Mouse (Mus musculus) adrenal gland, adult 18-20 months (tissue): ENCODE measurements around the gene Primpol. TPM values are rescaled to one million over a fixed set of nuclear protein-coding genes. Genes with fewer than 3 reads are reported as not detected.

ENCODE experiments used
- DNase-seq, 2 experiments: peaks; one replicate each; pipeline ENCODE4 v3.0.0; 2021 to 2022; ENCODE audit warnings: low spot score in 2 of 2
- long read RNA-seq, 2 experiments: library from polyadenylated mRNA; stranded (forward); transcript quantifications; one replicate each; pipeline ENCODE4 v2.0.0; 2021
- total RNA-seq, 2 experiments: library from RNA; stranded (reverse); gene quantifications; 1 replicate in 1 of 2; 2 replicates in 1 of 2; pipeline ENCODE4 v1.2.3; 2021

Primpol gene
- 10 to 100 TPM in 1 of 2 experiments, 1 to 10 TPM in 1; 8.6 to 12.0 TPM for total RNA-seq
- long read RNA-seq, experiment 1, partial matches to known transcripts, result 0 of 1 reads
- long read RNA-seq, experiment 1, other reads (novel, unspliced or antisense), result 0 of 1 reads
- long read RNA-seq, experiment 2, partial matches to known transcripts, result 1 of 8 reads
- long read RNA-seq, experiment 2, other reads (novel, unspliced or antisense), result 2 of 8 reads

DNA sequence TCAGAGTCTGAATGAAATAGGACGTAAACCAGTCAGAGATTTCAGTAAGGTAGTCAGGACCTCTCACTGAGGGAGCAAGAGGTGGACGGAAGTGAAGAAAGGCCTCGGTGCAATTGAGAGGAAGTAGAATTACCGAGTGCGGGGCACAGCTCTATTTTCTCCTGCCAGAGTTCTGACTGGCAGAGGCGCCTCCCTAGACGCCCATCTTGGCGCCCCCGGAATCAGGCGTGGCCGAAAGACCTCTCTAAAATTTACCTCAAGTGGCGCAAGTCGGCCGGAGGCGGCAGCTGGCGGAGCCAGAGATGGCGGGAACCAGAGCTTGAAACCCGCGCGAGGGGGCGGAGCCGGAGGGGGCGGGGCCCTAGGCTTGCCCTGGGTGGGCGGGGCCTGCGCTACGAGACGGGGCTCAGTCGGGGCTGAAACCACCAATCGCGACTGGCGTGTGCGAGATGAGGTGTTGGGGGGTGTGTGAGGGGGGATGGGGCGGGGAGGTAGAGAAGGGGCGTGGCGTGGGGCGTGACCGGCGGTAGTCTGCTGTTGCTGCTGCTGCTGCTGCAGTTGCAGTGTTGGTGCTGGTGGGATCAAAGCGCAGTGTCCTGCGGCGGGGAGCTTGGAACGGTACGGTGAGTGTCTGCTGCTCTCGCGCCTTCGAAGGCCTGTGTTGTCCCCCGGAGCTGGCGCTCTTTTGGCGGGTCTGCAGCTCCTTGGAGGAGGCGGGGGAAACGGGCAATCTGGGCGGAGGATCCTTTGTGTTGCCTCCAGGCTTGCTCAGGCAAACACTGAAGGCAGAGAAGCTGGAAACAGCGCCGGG is at the start of gene Primpol, which contains the start of gene Casp3:
Gene Primpol, minus strand, starts transcription at position 334 of the 811 bp plus-strand sequence.
Gene Casp3, plus strand, starts transcription at position 413 of the 811 bp plus-strand sequence.
- peak; percentile 95 to 96 for DNase-seq

DNA sequence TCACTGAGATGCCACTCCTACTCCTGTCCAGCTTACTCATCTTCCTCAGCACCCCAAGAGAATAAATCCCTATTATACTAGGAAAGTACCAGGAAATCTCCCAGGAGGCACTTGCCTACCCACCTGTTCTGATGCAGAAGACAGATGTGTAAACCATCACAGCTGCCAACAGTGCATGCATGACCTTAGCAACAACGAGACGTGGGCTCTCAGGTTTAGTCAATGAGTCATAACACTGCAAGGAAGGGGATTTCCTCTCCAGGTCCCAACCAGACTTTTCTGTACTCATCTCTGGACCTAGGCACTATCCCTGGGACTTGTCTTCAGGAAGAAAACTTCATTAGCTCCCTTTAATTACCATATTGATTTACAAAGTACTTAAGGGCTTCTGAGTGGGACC is 38.9 kb upstream of the Primpol start:
- DNase-seq, result no peak

DNA sequence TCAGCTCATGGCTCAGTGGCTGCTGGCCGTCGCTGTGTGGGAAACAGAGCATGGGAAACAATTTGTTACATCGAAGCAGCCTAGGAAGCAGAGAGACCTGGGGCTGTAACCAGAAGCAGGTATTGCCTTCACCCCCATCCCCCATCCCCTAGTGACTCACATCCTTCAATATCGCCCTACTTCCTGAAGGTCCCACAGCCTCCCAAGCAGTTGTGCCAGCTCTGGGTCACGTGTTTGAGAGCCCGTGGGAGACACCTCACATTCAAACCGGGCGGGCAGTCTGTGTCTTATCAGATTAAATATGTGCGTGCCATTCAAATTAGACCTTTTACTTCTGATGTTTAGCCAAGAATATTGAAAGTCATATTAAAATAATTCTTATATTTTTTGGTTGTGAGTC is 34.9 kb upstream of the Primpol start:
- DNase-seq, result peak; percentile 29 to 35

DNA sequence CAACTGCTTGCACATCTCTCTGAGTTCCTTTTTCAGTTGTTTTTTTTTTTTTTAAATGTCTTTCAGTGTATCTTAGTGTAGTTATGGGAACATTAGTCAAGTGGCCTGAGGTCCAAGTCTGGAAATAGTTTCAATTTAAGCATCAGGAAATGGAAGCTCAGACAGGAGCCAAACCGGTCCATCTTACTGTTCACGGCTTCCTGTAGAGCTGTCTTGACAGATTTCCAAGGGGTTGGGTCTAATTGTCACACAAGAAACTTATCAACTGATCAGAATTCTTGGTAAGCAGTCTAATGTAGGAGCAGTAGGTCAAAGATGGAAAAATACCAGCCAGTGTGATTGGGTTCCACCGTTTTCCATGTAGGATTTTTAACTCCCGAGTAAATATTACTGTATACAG is 31.4 kb upstream of the Primpol start:
- DNase-seq, result no peak

DNA sequence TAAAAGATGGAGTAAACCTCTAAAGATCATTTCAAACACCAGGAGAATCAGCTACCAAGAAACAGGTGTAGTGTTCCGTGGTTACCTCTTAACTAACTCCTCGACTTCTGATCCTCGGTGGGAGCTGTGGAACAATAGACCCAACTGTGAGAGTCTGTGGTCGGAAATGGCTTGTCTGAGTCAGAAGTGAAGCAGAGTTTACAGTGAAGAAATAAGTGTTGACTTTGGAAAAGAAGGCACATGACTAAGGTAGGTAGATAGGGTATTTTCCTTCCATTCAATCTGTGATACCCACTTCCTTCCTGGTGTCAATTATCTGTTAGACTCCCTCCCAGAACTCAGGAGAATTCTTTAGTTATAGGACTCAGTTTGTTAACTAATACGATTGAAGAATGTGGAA is 24.3 kb upstream of the Primpol start:
- no peak for DNase-seq

DNA sequence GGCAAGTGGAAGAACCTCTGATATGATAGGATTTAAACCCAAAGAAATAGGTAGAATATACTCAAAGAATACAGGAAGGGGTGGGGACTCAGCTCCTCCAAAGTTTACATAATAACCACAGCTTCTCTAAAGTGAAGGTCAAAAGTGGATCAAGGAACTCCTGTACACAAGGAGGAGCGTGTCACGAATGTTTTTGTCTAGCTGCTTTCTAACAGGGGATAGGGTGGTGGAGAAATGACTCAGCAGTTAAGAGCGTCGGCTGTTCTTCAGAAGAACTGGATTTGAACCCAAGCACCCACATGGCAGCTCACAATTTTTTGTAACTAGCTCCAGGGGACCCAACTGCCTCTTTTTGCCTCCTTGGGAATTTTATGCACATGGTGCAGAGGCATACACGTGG is 22.8 kb upstream of the Primpol start:
- DNase-seq, result no peak

DNA sequence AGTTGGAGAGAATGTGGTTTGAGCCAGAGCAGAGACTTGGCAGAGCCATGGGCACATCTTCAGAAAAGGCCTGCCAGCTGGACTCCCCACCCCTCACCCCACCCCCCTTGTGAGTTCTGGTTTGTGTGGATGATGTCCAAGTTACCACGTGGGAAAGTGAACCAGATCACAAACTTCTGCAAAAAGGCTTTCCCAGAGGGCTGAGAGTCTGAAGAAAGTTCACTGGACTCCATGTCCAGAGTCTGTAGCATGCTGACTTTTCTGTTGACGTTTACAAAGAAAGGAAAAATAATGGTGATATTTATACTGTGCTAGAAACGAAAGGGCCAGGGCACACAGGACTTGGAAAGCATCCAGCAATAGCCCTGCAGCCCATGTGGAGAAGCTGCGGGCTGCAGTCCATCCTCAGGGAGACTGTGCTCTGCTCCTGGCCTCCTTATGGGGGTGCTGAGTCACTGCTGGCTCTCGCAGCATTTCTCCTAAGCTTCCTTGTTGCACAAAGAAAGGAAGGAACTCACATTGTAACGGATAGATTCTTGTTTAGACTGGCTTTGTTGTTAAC is 22.1 kb upstream of the Primpol start:
- peak in 1 of 2 experiments; percentile 11 for DNase-seq

DNA sequence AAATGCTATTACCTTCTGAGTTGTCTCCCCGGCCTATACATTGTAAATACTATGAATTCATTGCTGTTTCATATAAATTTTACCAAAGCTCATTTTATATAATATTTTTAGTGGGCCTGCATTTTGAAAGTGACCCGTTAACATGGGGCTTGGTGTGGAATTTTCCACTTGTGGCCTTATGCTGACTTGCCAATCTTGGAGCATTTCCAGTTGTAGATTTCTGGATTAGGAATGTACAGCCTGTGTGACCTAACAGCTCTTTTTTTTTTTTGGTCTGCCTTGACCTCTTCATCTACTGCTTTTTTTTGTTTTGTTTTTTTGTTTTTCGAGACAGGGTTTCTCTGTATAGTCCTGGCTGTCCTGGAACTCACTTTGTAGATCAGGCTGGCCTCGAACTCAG is 13.9 kb upstream of the Primpol start:
- DNase-seq, result no peak

DNA sequence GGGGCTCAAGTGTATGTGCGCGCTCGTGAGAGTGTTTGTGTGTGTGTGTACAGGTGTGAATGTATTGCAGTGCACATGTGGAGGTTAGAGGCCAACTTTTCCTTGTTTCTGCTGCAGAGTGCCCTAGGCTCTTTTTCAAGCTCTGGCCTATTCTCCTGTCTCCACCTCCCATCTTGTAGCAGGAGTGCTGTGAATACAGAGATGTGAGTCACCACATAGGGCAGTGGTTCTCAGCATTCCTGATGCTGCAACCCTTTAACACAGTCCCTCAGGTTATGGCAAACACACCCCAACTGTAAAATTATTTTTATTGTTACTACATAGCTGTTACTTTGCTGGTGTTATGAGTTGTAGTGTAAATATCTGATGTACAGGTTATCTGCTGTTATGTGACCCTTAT is 13.4 kb upstream of the Primpol start:
- no peak for DNase-seq

DNA sequence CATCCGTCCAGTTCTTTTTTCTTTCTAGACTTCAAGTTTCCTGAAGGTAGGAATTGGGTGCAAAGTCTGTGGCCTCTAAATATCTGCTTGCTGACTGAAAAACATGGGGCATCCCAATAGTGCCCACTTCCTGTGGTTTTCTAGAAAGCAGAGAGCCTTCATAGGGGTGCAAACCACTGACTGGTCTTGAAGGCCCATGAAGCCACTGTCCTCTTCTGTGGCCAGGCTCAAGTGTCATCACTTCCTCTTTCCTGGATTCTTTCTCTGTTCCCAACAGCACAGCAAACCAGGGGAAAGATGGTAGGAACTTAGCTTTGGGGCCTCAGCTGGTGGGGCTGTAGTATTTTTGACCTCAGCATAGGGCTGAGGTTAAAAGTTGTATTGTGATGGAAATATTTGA is 11.6 kb upstream of the Primpol start:
- no peak for DNase-seq

DNA sequence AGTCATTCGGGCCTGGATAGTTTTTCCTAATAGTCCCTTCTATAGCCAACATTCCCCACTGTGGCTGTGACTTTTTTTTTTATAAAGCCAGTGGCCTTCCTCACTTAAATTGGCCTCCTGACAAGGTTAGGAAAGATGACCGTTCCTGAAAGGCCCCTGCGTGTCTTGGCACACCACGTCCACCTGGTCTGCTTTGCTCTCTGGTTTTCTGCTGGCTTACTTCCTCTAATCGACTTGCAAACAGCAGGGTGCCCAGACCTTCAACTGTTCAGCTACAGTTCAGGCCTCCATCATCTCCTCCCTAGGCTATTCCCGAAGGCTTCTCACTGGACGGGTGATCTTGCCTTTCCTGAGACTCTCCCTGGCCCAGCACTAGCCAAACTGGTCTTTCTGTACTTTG is 10.9 kb upstream of the Primpol start:
- DNase-seq, result no peak

DNA sequence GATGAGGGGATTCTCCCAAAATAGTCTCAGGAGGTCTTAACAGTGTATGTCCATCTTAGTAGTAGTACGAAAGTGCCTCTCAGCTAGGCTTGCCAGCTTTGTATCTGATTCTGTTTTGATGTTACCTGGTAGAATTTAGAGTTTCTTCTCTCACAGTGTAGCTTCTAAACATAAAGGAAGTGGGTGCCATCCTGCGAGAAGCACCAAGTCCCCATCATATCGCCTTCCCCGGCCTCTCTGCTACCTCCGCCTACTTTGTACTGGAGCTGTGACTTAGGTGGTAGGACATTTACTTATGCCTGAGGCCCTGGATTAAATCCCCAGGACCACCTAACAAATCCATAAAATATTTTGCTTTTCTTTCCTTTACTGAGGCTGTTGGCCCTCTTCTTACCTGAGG is 9.6 kb upstream of the Primpol start:
- no peak for DNase-seq

DNA sequence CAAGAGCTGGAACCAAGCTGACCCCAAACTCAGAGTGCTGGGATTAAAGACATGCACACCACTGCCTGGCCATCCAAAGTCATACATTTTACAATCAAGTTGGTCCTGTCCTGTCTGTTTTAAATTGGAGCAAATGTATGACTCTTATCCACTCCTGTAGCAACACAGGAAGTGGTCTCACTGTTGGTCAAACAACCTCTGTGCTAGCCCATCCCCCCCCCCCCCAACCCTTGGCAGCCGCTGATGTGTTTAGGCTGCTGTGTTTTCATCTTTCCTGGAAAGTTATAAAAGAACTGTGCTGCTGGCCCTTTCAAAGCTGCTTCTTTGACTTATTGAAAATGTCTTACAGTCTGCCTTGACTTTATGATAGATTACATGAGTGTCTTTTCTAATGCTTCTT is 8.2 kb upstream of the Primpol start:
- no peak for DNase-seq

DNA sequence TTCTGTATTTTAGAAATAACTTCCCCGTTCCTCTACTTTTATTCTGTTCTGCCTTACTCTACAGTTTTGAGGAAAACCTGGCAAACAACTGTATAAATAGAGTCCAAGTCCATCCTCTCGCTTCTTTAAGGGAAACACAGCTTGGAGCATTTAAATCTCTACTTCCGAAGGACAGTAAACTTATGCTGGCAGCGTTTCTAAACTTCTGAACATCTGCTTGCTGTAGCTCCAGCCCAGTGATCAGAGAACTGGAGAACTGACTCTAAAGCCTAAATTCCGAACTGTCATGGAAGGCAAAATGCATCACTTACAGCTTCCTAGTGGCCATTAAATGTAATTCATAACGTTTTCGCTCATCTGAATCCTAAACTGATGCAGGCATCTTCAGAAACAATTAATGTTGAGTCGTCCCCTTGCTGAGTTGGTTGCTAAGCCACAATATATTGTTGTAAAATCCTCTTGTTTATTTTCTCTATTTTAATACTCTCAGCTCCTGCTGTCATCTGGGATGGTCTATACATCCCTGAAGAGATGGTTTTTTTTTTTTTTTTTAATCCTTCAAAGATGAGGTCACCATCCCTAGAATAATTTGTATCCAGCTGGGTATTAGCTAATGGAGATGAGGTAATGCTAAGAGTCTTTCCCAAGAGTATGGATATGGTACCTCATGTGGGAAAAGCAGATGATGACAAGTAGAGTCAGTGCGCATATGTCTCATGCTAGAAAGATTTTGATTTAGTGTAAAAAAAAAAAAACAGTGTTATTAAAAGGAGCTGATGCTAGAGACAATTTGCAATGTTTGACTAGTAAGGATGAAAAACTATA is 5.6 kb upstream of the Primpol start:
- no peak for DNase-seq

DNA sequence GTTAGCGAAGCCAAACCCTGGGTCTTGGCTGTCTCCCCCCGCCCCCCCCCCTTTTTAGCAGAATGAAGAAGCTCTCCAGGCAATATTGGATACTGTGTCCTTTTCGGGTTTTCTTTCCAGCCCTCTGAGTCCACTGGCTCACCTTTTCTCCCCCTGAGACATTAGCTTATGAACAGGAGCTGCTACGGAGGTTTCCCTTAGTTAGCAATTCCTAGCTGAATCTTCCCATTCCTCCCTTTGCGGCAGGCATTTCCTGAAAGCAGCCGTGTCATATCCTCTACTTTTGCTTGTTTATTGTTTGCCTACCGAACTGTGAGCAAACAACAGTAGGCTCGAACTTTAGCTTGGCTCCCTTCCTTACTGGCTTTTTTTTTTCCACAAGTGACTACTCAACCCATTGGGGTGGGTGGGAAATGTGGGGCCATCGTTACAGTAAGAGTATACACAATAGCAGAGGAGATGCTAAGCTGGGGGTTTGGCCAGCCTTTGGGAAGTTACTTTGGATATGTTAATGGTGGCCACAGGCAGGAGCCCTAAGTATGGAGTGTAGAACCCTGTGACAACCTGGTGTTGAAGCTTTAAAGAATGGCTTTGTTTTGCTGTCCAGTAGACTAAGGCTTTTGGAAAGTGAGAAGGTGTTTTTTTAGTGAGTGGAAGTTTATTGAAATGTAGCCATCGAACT is 1.8 kb upstream of the Primpol start:
- DNase-seq, result no peak

DNA sequence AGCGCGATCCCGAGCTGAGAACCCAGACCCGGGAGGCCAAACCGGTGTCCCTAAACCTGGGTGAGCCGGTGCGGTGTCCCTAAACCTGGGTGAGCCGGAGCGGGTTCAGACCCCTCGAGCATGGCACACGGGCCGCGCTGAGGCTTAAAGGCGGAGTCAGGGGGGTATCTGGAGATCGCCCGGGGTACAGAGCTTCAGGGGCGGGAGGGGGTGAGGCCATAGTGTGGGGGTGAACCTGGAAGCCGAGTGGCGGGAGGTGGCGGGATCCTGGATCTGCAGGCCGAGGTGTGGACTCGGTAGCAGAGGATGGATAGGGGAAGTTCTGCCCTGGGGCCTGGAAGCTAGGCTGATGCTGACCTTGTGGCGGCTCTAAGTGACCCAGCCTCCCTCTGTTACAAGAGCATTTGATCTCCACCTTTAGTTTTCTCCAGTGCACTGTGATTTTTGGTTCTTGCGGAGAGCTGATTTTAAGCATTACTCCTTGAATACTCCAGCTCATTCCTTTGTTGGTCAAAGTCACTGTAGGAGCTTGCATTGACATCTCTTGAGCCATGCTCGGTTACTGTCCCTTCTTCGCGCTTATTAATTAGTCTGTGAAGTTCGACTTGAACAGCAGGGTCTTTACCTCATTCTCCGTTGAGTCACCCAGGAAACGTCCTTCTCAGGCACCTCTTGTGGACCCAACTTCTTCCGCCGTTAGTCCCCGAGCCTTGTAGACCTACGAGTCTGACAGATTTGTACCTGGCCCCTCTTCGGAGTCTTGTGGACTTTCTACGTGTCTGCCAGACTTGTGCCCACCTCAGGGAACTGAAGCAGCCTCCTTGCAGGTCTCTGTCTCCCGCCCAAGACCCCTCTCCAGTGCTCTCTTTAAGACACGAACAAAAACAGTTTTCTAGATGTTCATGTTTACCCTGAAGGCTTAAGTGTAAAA is 943 bp upstream of the Primpol start:
- no peak for DNase-seq

DNA sequence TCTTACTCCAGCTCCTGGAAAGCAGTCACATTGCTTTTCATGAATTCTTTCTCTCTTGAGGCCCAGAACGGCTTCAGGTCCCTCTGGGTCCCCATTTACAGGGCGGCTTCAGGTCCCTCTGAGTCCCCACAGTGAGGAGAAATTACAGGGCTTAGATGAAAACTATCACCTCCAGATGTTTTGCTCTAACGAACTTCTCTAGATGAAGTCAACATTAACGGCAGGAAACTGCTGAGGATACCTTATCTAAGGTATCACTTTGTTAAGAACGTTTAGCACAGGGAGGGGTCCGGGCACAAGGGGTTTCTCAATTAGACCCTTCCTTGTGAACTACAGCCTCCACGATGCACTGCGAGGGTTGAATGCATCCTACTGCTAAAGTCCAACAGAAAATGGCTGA is 1.1 kb downstream of the Primpol start:
- DNase-seq, result no peak

DNA sequence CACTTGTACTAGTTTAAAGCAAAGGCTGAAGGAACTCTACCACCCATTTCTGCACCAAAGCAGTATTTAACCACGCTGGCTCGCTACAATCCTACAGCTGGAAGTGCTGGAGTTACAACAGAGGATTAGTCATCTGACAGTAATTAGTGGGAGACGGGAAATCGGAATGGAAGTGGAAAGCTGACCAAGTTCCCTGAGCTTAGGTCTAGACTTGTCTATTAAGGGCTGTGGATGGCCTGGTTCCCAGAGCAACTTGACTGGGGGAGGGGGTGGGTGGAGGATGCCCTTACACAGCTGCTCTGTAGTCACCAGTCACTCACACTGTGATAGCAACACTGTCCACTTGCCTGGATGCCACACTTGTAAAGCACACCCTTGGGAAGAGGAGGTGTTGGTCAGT is 3.6 kb downstream of the Primpol start:
- no peak for DNase-seq

DNA sequence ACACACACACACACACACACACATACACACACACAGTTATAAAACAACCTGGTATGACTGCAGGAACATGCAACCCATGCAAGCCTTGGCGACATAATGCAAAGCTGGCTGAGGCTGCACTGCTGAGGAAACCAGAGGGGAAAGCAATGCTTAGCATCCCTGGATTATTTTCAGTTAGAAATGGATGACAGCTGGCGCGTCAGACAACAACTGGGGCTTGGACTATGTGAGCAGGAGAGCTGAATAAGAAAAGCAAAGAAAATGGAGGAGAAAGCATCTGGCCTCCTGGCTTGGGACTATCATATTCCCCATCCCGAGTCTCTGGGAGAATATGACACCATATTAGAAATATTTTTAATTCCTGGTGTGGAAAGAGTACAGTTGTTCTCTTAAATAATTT is 4.1 kb downstream of the Primpol start:
- no peak for DNase-seq

DNA sequence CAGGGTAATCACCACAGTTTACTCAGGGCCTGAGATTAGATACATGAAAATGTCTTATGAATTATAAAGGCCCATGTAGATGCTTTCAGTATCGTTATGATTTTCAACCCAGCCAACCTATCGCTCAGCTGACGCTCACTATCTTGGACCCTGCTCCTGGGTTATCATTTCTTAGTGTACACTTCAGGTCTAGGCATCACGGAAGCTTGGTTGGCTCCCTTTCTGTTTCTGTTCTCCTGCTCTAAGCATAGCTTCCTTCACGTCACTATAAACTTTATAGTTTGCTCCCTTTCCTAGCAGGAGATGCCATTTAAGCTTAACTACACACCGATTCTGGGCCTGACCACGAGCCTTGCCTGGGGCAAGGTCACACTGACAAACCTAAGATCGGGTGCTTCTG is 5.5 kb downstream of the Primpol start:
- no peak for DNase-seq
